Mouse (Mus musculus) embryonic facial prominence, embryonic 11.5 days (tissue): ENCODE measurements around the gene Cldn18. TPM values are rescaled to one million over a fixed set of nuclear protein-coding genes. Genes with fewer than 3 reads are reported as not detected.

Experiments
- ATAC-seq: fragments of 200-750 bp; cut with Nextera tagmentation; replicated peaks from 2 replicates; pipeline ENCODE4 v1.8.0; 2017; ENCODE audit warnings: low read depth; ENCODE audit not compliant: insufficient number of reproducible peaks, low FRiP score, low TSS enrichment
- DNase-seq: peaks from one replicate; pipeline ENCODE4 v3.0.0-alpha.2; 2015; ENCODE audit warnings: low spot score
- H3K27ac ChIP-seq: fragments of 300-500 bp; sonication (generic); replicated peaks from 2 replicates; pipeline ENCODE4 v1.5.1; 2014; ENCODE audit warnings: mild to moderate bottlenecking, low read depth, low read length, control low read depth
- H3K27me3 ChIP-seq: fragments of 300-500 bp; sonication (generic); 2 replicates; pipeline ENCODE4 v1.6.1; 2014; ENCODE audit warnings: mild to moderate bottlenecking, low read length, moderate library complexity, mixed read lengths; ENCODE audit not compliant: control insufficient read depth, insufficient read depth
- H3K36me3 ChIP-seq: fragments of 300-500 bp; sonication (generic); replicated peaks from 2 replicates; pipeline ENCODE4 v1.6.1; 2014; ENCODE audit warnings: low read depth, mild to moderate bottlenecking, low read length, moderate library complexity, mixed read lengths; ENCODE audit not compliant: control insufficient read depth, insufficient read depth
- H3K4me1 ChIP-seq: fragments of 300-500 bp; sonication (generic); 2 replicates; pipeline ENCODE4 v1.6.1; 2014; ENCODE audit warnings: low read length, mixed read lengths; ENCODE audit not compliant: control insufficient read depth, insufficient read depth
- H3K4me2 ChIP-seq: fragments of 300-500 bp; sonication (generic); 2 replicates; pipeline ENCODE4 v1.6.1; 2014; ENCODE audit warnings: low read depth, mild to moderate bottlenecking, control low read depth, low read length, moderate library complexity
- H3K4me3 ChIP-seq: fragments of 300-500 bp; sonication (generic); 2 replicates; pipeline ENCODE4 v1.5.1; 2014; ENCODE audit warnings: low read depth, low read length, control low read depth
- H3K9ac ChIP-seq: fragments of 300-500 bp; sonication (generic); replicated peaks from 2 replicates; pipeline ENCODE4 v1.6.1; 2014; ENCODE audit warnings: mild to moderate bottlenecking, control low read depth, low read length
- H3K9me3 ChIP-seq: fragments of 300-500 bp; sonication (generic); replicated peaks from 2 replicates; pipeline ENCODE4 v1.6.1; 2016; ENCODE audit warnings: mild to moderate bottlenecking, low read length, inconsistent platforms, mixed read lengths; ENCODE audit not compliant: control insufficient read depth
- WGBS: fragments of 180-500 bp; shearing (Covaris S2); extraction: QIAGEN DNeasy Blood & Tissue Kit; methylation state at CpG from one replicate; pipeline ENCODE4 v1.1.7; 2014; 5-methylcytosine and 5-hydroxymethylcytosine counted together
- polyA plus RNA-seq: library from polyadenylated mRNA; unstranded; fragments of >200 nt; fragmentation: Nextera tagmentation; extraction: Ambion mirVana; gene quantifications from 2 replicates; pipeline ENCODE4 v1.2.1, GENCODE M21; 2014

Gene Cldn18
- polyA plus RNA-seq, 1 experiment from 2014 or later = not detected

GRCm38 (mm10) chr9:99725278-99725677 is 8.2 kb upstream of the Cldn18 start:
- ATAC-seq (no peak), DNase-seq (no peak)
- 83% methylated on average over 8 of the region's 8 CpGs for WGBS
- H3K4me3 ChIP-seq = no peak overlapping the region
- no peaks in the 10 kb centered on the region for H3K9me3 ChIP-seq
- no peaks in the 10 kb centered on the region for H3K36me3 ChIP-seq
- H3K4me1 ChIP-seq = no peaks in the 10 kb centered on the region
- H3K27ac ChIP-seq = no peak overlapping the region
- H3K4me2 ChIP-seq = no peak overlapping the region
- no peaks in the 10 kb centered on the region for H3K27me3 ChIP-seq
- H3K9ac ChIP-seq = no peak overlapping the region

DNA sequence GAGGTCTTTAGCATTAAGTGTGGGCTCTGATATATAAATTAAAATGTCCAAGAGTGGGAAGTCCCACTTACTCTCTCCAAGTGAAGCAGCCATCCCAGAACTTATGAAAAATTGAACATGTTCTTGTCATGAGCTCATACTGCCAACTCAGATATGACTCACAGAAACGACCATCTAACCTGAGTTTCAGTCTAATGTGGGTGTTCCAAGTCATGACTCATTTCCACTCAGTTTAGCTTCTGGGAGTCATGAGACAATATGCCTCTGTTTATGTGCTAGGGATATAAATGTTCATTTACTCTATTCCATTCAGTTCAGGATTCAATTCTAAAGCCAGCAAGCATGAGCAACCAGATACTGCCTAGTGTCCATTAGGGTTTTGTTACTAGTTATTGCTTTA is 2.9 kb upstream of the Cldn18 start:
- Histone ChIP-seq H3K4me2 (no peak overlapping the region), H3K9me3 (no peaks in the 10 kb centered on the region), H3K4me3 (no peak overlapping the region), H3K9ac (no peak overlapping the region), H3K4me1 (no peaks in the 10 kb centered on the region), H3K27me3 (no peaks in the 10 kb centered on the region), H3K27ac (no peak overlapping the region), H3K36me3 (no peaks in the 10 kb centered on the region)
- no peak for DNase-seq
- no peak for ATAC-seq
- WGBS = 68% methylated on average over 1 of the region's 1 CpGs

DNA sequence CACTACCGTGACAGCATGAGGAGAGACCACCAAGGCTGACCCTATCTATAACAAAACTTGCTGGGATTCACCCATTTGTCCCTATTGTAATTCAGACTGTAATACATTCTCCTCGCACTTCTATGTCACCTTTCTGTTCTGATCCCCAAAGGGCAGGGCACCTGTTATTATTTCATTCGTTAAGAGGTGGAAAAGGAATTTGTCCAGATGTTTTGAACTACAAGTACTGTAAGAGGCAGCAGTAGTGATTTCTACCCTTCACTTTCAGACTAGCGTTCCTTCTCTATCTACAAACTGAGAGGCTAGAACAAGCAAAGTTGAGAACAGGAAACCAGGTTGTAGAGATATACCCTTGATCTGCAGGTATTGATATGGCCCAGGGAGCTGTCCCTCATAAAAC is 6.8 kb downstream of the Cldn18 start:
- no peak overlapping the region for H3K4me2 ChIP-seq
- no peak for ATAC-seq

GRCm38 (mm10) chr9:99709588-99710248 is 7.3 kb downstream of the Cldn18 start:
- no peak overlapping the region for H3K4me2 ChIP-seq
- H3K9ac ChIP-seq = no peak overlapping the region
- H3K27ac ChIP-seq = no peak overlapping the region
- H3K4me3 ChIP-seq = no peak overlapping the region
- H3K36me3 ChIP-seq = no peaks in the 10 kb centered on the region
- no peak for ATAC-seq
- H3K4me1 ChIP-seq = no peaks in the 10 kb centered on the region
- H3K27me3 ChIP-seq = no peaks in the 10 kb centered on the region
- H3K9me3 ChIP-seq = no peaks in the 10 kb centered on the region
- no peak for DNase-seq
- 84% methylated on average over 22 of the region's 22 CpGs for WGBS

More for the DNA sequence above, 6.8 kb downstream of the Cldn18 start:
- no peak for DNase-seq
- 81% methylated on average over 4 of the region's 4 CpGs for WGBS
- Histone ChIP-seq H3K9ac (no peak overlapping the region), H3K4me3 (no peak overlapping the region), H3K36me3 (no peaks in the 10 kb centered on the region), H3K4me1 (no peaks in the 10 kb centered on the region), H3K27me3 (no peaks in the 10 kb centered on the region), H3K9me3 (no peaks in the 10 kb centered on the region), H3K27ac (no peak overlapping the region)

GRCm38 (mm10) chr9:99707425-99708126 is 9.5 kb downstream of the Cldn18 start:
- ATAC-seq (no peak), DNase-seq (no peak)
- Histone ChIP-seq H3K4me1 (no peaks in the 10 kb centered on the region), H3K27me3 (no peaks in the 10 kb centered on the region), H3K9me3 (no peaks in the 10 kb centered on the region), H3K9ac (no peak overlapping the region), H3K36me3 (no peaks in the 10 kb centered on the region), H3K4me3 (no peak overlapping the region), H3K4me2 (no peak overlapping the region), H3K27ac (no peak overlapping the region)
- 73% methylated on average over 11 of the region's 11 CpGs for WGBS

DNA sequence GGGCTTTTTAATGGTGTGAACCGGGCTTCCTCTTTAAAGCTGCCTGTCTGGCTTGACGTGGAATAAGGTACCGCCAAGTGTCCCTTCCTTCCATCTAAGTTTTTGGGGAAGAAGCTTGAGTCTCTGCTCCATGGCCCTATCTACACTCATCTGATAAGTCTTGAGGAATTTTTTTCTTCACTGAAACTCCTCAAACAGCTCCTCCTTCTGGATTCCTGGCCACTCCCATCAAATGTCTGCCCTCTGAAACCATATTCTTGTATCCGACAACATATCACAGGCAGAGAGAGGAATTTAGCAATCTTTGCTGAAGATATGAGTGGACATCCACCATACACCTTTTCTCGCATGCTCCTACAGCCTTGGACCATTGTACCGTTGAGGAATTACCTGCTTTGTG is 10.8 kb downstream of the Cldn18 start:
- Histone ChIP-seq H3K9me3 (no peaks in the 10 kb centered on the region), H3K4me2 (no peak overlapping the region), H3K9ac (no peak overlapping the region), H3K27me3 (no peaks in the 10 kb centered on the region), H3K27ac (no peak overlapping the region), H3K4me3 (no peak overlapping the region), H3K36me3 (no peaks in the 10 kb centered on the region), H3K4me1 (no peaks in the 10 kb centered on the region)
- no peak for DNase-seq
- 92% methylated on average over 6 of the region's 6 CpGs for WGBS
- no peak for ATAC-seq

- H3K9ac ChIP-seq = no peak overlapping the region
- H3K4me2 ChIP-seq = no peak overlapping the region
- WGBS = 81% methylated on average over 6 of the region's 6 CpGs
- no peaks in the 10 kb centered on the region for H3K9me3 ChIP-seq
- ATAC-seq (no peak), DNase-seq (no peak)
- H3K4me3 ChIP-seq = no peak overlapping the region
- no peaks in the 10 kb centered on the region for H3K36me3 ChIP-seq
- H3K27ac ChIP-seq = no peak overlapping the region
- H3K4me1 ChIP-seq = no peaks in the 10 kb centered on the region
- no peaks in the 10 kb centered on the region for H3K27me3 ChIP-seq
These were observed 13.4 kb downstream of the Cldn18 start for GRCm38 (mm10) chr9:99703711-99704110.

DNA sequence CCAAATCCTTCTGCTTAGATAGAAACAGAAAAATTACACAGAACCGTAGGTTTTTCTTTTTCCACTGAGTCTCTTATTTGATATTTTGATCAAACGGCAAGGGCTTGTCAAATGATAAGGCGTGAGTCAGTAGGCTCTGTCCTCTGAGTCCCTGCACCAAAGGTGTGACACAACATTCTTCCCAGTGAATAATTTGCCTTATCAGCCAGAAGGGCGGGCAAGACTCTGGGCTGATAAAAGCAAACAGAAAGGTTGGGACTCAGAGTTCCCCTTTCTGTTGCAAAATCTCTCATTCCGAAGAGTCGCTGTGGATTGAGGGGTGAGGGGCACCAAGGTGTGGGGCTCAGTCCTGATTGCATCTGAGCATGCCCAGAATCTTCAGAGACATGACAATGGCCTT is 14.9 kb downstream of the Cldn18 start:
- H3K27me3 ChIP-seq = no peaks in the 10 kb centered on the region
- H3K9me3 ChIP-seq = no peaks in the 10 kb centered on the region
- 87% methylated on average over 6 of the region's 6 CpGs for WGBS
- no peaks in the 10 kb centered on the region for H3K36me3 ChIP-seq
- no peak overlapping the region for H3K27ac ChIP-seq
- H3K4me1 ChIP-seq = no peaks in the 10 kb centered on the region
- H3K4me3 ChIP-seq = no peak overlapping the region
- no peak for ATAC-seq
- DNase-seq = no peak
- no peak overlapping the region for H3K4me2 ChIP-seq
- H3K9ac ChIP-seq = no peak overlapping the region
